Mouse (Mus musculus) limb, embryonic 12.5 days (tissue): ENCODE data around the gene Slc22a12. TPM values are rescaled to one million over a fixed set of nuclear protein-coding genes. Genes with fewer than 3 reads are reported as not detected.

Experiments used
- ATAC-seq: fragments of 200-750 bp; cut with Nextera tagmentation; 2 replicates; pipeline ENCODE4 v1.8.0; 2017; ENCODE audit warnings: low read depth, moderate TSS enrichment; ENCODE audit not compliant: insufficient number of reproducible peaks, insufficient read depth, low FRiP score, low TSS enrichment
- H3K27ac ChIP-seq: fragments of 300-500 bp; sonication (generic); 2 replicates; pipeline ENCODE4 v1.5.1; 2016; ENCODE audit warnings: mild to moderate bottlenecking, moderate library complexity
- H3K27me3 ChIP-seq: fragments of 300-500 bp; sonication (generic); 2 replicates; pipeline ENCODE4 v1.6.1; 2016; ENCODE audit warnings: mild to moderate bottlenecking, moderate library complexity
- H3K36me3 ChIP-seq: fragments of 300-500 bp; sonication (generic); 2 replicates; pipeline ENCODE4 v1.6.1; 2016; ENCODE audit warnings: mild to moderate bottlenecking, moderate library complexity
- H3K4me1 ChIP-seq: fragments of 300-500 bp; sonication (generic); replicated peaks from 2 replicates; pipeline ENCODE4 v1.6.1; 2016
- H3K4me2 ChIP-seq: fragments of 300-500 bp; sonication (generic); 2 replicates; pipeline ENCODE4 v1.6.1; 2016; ENCODE audit warnings: mild to moderate bottlenecking, moderate library complexity
- H3K4me3 ChIP-seq: fragments of 300-500 bp; sonication (generic); replicated peaks from 2 replicates; pipeline ENCODE4 v1.5.1; 2016; ENCODE audit warnings: mild to moderate bottlenecking
- H3K9ac ChIP-seq: fragments of 300-500 bp; sonication (generic); replicated peaks from 2 replicates; pipeline ENCODE4 v1.6.1; 2016; ENCODE audit warnings: mild to moderate bottlenecking, moderate library complexity
- H3K9me3 ChIP-seq: fragments of 300-500 bp; sonication (generic); 2 replicates; pipeline ENCODE4 v1.6.1; 2016; ENCODE audit warnings: mild to moderate bottlenecking, moderate library complexity
- WGBS: fragments of 180-500 bp; shearing (Covaris S2); methylation state at CpG from one replicate; pipeline ENCODE4 v1.1.7; 2016; 5-methylcytosine and 5-hydroxymethylcytosine counted together
- polyA plus RNA-seq: library from polyadenylated mRNA; unstranded; fragments of >200 nt; fragmentation: Nextera tagmentation; extraction: Ambion mirVana; gene quantifications from 2 replicates; pipeline ENCODE4 v1.2.1, GENCODE M21; 2016

The Slc22a12 gene
- polyA plus RNA-seq, 1 experiment from 2014 or later, result not detected

DNA sequence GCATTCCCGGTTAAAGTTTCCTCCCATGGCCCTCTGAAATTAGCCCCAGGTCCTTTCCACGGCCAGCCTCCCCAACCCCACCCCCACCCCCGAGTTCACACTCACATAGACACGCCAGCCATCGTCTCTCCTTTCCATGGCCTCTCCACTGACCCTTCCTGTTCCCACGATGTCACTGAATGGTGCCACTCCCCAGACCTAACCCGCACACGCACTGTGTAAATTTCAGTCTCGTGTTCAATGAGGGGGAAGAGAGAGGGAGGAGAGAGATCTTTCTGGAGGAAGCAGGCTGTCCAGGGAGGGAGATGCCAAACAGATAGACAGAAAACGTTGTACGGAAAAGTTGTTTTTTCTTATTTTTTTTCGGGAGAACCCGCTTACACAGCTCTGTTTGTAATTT, 12.5 kb downstream of the Slc22a12 start:
- H3K4me2 ChIP-seq, result no peak overlapping the region
- no peak overlapping the region for H3K27ac ChIP-seq
- no peak overlapping the region for H3K4me3 ChIP-seq
- H3K4me1 ChIP-seq, result peaks cover 22% of the 10 kb centered on the region
- WGBS, result 28% methylated on average over 13 of the region's 13 CpGs
- peaks cover 61% of the 10 kb centered on the region for H3K27me3 ChIP-seq
- H3K9ac ChIP-seq, result no peak overlapping the region
- no peaks in the 10 kb centered on the region for H3K9me3 ChIP-seq
- ATAC-seq, result no peak
- no peaks in the 10 kb centered on the region for H3K36me3 ChIP-seq

DNA sequence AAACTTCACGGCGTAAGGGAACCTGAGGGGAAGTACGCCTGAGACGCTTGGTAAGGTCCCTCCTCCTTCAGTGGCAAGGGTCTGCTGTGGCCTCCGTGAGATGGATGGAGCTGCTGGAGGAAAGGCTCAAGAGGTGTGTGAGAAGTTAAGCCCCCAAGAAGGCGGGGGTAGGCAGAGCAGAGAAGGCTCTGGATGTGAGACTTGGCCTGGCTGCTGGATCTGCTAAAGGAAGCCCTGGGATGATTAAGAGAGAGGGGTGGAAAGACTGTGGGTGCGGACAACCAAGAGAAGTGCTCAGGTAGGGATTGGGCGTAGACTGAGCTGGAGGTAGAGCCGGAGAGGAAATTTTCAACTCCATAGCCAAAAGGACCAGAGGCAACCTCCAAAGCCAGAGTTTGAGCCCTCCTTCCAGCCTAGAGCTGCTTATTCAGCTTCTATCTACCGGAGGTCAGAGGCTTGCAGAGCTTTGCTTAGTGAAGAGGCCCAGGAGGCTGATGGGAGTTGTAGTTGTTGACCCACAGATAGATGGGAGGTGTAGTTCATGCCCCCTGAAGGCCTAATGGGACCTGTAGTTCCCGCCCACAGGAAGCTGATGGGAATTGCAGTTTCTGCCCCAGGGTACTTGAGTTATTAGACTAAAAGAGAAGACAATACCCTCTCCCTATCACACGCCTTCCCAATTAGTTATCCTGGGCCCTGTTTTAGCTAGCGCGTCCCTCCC, 13.4 kb downstream of the Slc22a12 start:
- Histone ChIP-seq H3K4me2 (peak overlapping the region; percentile 8; the same call in 1 of the 2 replicates), H3K4me3 (no peak overlapping the region)

DNA sequence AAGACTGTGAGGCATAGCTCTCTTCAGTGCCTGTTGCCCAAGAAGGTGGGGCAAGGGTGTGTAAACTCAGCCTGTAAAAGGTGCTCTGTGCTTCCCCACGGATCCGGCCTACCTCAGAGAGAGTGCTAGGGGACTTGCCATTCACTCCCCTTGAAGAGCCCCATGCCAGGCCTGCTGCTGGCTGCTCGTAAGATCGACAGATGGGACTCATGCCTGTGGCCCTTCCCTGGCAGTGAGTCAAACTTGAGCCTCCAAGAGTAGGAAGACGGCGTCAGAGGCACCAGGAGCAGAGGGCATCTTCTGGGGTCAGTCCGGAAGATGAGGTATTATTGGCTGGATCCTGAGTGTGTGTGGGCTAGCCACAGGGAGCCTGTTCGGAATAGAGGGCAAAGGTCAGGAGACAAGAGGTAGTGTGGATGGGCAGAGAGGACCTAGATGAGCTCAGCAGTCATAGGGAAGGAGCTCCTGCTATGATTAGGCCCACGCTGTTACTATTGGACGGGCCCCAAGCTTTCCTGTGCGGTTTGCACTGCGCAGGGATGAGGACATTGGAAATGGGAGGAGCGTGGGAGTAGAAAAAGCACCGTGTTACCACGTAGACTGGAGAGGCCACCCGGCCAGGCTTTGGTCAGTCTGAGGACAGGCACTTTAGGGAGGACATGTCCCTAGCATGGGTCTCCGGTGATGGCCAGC, 14.8 kb downstream of the Slc22a12 start:
- Histone ChIP-seq H3K4me2 (no peak overlapping the region), H3K4me1 (peaks cover 22% of the 10 kb centered on the region), H3K9me3 (no peaks in the 10 kb centered on the region), H3K4me3 (no peak overlapping the region), H3K36me3 (no peaks in the 10 kb centered on the region), H3K27ac (no peak overlapping the region), H3K27me3 (peaks cover 37% of the 10 kb centered on the region), H3K9ac (no peak overlapping the region)
- ATAC-seq, result no peak
- WGBS, result 86% methylated on average over 17 of the region's 17 CpGs

More for the DNA sequence above, 13.4 kb downstream of the Slc22a12 start:
- no peak; the same call in 1 of the 2 replicates for ATAC-seq
- Histone ChIP-seq H3K27me3 (peaks cover 51% of the 10 kb centered on the region), H3K9me3 (no peaks in the 10 kb centered on the region), H3K27ac (no peak overlapping the region), H3K36me3 (no peaks in the 10 kb centered on the region), H3K4me1 (peaks cover 22% of the 10 kb centered on the region), H3K9ac (no peak overlapping the region)
- 54% methylated on average over 14 of the region's 14 CpGs for WGBS

DNA sequence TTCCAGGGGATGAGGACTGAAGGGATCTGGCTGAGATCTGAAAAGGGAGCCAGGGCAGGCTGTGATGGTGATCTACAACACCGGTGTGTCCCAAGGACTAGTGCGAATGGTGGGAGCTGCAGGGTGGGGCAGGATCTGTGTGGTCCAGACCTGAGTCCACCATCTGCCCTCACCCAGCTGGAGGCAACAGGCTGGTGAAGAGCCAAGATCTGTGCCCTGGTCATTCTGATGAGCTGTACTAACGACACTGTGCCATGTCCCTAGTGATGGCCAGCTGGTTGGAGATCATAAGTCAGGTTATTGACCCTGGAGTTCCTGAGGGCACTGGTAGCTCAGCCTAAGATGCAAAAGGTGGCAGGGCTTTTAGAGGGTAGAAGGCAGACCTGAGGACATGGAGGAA, 15.4 kb downstream of the Slc22a12 start:
- no peak overlapping the region for H3K4me2 ChIP-seq
- peaks cover 18% of the 10 kb centered on the region for H3K4me1 ChIP-seq
- H3K36me3 ChIP-seq, result no peaks in the 10 kb centered on the region
- no peak overlapping the region for H3K27ac ChIP-seq
- 88% methylated on average over 3 of the region's 3 CpGs for WGBS
- H3K9ac ChIP-seq, result no peak overlapping the region
- H3K4me3 ChIP-seq, result no peak overlapping the region
- H3K27me3 ChIP-seq, result peaks cover 32% of the 10 kb centered on the region
- H3K9me3 ChIP-seq, result no peaks in the 10 kb centered on the region
- ATAC-seq, result no peak

DNA sequence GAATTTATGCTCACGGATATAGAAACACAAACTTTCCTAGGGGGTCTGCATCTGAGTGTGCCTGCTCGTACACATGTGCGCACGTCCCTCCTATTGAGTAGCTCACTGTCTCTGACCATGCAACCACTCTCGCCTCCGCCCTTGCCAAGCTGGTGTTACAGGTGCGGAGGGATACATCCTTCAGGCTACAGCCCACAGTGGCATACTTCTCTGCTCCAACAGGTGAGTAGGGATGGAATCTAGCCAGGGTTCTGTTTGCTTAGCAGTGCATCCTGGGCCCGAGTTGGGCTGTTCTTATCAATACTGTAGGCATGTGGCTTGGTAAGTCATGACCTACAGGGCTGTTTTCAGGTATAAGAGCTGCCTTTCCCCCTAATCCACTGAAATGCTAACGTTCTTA, 16.8 kb downstream of the Slc22a12 start:
- WGBS, result 91% methylated on average over 9 of the region's 9 CpGs
- H3K4me3 ChIP-seq, result no peak overlapping the region
- H3K27ac ChIP-seq, result no peak overlapping the region
- H3K4me2 ChIP-seq, result no peak overlapping the region
- H3K36me3 ChIP-seq, result no peaks in the 10 kb centered on the region
- H3K27me3 ChIP-seq, result peaks cover 17% of the 10 kb centered on the region
- no peaks in the 10 kb centered on the region for H3K9me3 ChIP-seq
- no peak for ATAC-seq
- peaks cover 4% of the 10 kb centered on the region; the same call in 1 of the 2 replicates for H3K4me1 ChIP-seq
- H3K9ac ChIP-seq, result no peak overlapping the region

DNA sequence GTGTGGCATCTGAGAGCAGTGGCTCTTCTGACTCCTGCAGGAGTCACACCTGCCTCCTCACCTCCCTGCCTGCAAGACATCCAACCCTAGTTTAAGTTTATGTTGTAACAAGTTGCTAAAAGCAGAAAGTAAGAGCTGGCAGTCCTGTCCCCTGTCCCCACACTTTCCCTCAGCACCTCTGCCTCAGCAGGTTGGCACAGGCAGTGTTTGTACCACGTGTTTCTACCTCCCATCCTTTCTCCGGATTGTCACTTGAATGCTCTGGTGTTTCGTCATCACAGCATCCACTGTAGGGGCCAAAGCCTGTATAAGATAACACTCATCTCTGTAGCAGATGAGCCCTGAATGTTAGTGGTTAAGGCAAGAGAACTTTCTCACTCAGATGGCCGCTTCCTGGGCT, 17.8 kb downstream of the Slc22a12 start:
- H3K27me3 ChIP-seq, result peaks cover 11% of the 10 kb centered on the region
- H3K4me3 ChIP-seq, result no peak overlapping the region
- WGBS, result 75% methylated on average over 4 of the region's 4 CpGs

DNA sequence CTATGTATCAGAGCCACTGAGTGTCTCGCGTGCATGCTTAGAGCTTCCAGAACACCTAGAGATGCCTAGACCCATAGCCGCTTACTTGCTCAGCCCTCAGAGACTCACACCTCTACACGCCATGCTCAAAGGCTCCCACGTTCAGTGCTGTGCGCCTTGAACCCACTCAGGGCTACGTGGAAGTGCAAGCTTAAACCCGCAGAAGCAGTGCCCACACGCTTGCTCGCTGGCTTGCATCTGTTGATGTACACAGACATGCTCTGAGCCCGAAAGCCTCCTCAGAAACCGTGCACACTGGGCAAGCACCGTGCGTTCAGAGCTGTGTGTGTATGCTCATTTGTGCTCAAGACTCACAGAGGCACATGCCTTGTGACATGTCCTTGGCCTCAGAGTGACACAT, 20.5 kb downstream of the Slc22a12 start:
- H3K4me1 ChIP-seq, result 0 out of 2 replicates have a peak, but pooled peaks cover 3% of the 10 kb centered on the region
- no peak overlapping the region for H3K4me2 ChIP-seq
- no peak overlapping the region for H3K4me3 ChIP-seq
- ATAC-seq, result no peak
- no peak overlapping the region for H3K9ac ChIP-seq
- H3K27me3 ChIP-seq, result 0 out of 2 replicates have a peak, but pooled peaks cover 3% of the 10 kb centered on the region
- WGBS, result 89% methylated on average over 14 of the region's 14 CpGs
- no peaks in the 10 kb centered on the region for H3K9me3 ChIP-seq
- no peaks in the 10 kb centered on the region for H3K36me3 ChIP-seq
- no peak overlapping the region for H3K27ac ChIP-seq

More for the DNA sequence above, 17.8 kb downstream of the Slc22a12 start:
- no peaks in the 10 kb centered on the region for H3K36me3 ChIP-seq
- H3K4me2 ChIP-seq, result no peak overlapping the region
- no peak overlapping the region for H3K9ac ChIP-seq
- no peaks in the 10 kb centered on the region for H3K9me3 ChIP-seq
- ATAC-seq, result no peak
- H3K4me1 ChIP-seq, result no peaks in the 10 kb centered on the region
- no peak overlapping the region for H3K27ac ChIP-seq

DNA sequence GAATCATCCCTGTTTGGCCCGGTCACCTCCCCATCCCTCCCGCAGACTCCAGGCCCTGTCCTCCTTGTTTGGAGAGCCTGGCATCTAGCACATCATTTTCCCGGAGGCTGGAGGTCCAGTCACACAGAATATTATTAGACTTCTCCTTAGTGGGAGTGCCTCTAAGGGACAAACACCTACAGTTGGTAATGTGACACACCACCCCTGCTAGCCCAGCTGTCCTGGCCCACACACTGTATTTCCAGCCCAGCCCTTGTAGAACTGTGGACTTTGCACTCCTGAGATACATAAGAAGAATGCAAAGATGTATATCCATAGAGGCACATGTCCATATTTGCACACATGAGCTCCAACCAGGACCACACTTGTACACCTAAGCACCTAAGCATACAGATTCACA, 21.2 kb downstream of the Slc22a12 start:
- ATAC-seq, result no peak
- no peak overlapping the region for H3K27ac ChIP-seq
- H3K4me2 ChIP-seq, result no peak overlapping the region
- no peaks in the 10 kb centered on the region for H3K9me3 ChIP-seq
- H3K9ac ChIP-seq, result no peak overlapping the region
- H3K36me3 ChIP-seq, result no peaks in the 10 kb centered on the region
- no peak overlapping the region for H3K4me3 ChIP-seq
- H3K4me1 ChIP-seq, result 0 out of 2 replicates have a peak, but pooled peaks cover 3% of the 10 kb centered on the region
- H3K27me3 ChIP-seq, result 0 out of 2 replicates have a peak, but pooled peaks cover 3% of the 10 kb centered on the region
- whole genome bisulfite sequencing, result 86% methylated on average over 3 of the region's 3 CpGs

DNA sequence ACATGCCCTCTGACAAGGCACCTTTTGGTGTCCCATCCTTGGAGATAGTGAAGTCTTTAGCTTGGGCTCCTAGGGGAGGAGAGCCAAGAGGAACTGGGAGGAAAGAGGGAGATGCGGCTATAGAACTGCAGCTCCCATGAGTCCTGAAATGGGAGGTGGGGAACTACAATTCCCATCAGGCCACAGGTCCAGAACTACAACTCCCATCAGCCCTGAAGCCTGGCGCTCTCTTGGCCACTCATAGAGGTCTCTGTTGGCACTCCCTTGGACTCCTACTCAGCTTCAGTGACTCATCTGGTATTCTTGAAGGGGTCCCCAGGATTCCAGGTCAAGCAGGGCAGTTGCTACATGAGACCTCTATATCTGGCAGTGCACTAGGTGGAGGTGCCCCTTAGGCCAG, 23.3 kb downstream of the Slc22a12 start:
- no peak overlapping the region for H3K9ac ChIP-seq
- H3K27ac ChIP-seq, result no peak overlapping the region
- 0 out of 2 replicates have a peak, but pooled peaks cover 3% of the 10 kb centered on the region for H3K4me1 ChIP-seq
- H3K9me3 ChIP-seq, result no peaks in the 10 kb centered on the region
- 58% methylated on average over 2 of the region's 2 CpGs for WGBS
- peaks cover 9% of the 10 kb centered on the region for H3K27me3 ChIP-seq
- no peak overlapping the region for H3K4me3 ChIP-seq
- no peak for ATAC-seq
- H3K4me2 ChIP-seq, result no peak overlapping the region
- H3K36me3 ChIP-seq, result no peaks in the 10 kb centered on the region

DNA sequence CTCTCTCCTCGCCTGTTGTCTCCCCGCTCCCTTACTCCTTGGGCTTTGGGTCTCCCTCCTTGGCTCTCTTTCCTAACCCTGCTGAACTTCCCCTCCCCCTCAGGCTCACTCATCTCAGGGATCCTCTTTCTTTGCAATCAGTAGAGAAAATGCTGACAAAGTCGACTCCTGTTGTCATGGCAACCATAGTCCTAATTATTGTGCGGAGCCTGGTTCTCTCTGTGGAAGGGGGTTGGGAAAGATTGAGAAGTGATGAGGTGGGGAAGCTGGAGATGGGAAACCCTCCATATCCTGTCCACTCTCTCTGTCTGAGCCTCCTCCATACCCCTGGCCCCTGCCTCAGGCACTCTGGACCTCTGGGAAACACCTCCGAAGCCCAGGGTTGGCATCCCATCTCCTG, 24.2 kb downstream of the Slc22a12 start:
- no peak overlapping the region for H3K9ac ChIP-seq
- no peak overlapping the region for H3K4me2 ChIP-seq
- H3K27ac ChIP-seq, result no peak overlapping the region
- peaks cover 6% of the 10 kb centered on the region; the same call in 1 of the 2 replicates for H3K4me1 ChIP-seq
- H3K36me3 ChIP-seq, result no peaks in the 10 kb centered on the region
- no peak overlapping the region for H3K4me3 ChIP-seq
- WGBS, result 56% methylated on average over 5 of the region's 5 CpGs
- H3K27me3 ChIP-seq, result peaks cover 18% of the 10 kb centered on the region
- no peak for ATAC-seq
- no peaks in the 10 kb centered on the region for H3K9me3 ChIP-seq

DNA sequence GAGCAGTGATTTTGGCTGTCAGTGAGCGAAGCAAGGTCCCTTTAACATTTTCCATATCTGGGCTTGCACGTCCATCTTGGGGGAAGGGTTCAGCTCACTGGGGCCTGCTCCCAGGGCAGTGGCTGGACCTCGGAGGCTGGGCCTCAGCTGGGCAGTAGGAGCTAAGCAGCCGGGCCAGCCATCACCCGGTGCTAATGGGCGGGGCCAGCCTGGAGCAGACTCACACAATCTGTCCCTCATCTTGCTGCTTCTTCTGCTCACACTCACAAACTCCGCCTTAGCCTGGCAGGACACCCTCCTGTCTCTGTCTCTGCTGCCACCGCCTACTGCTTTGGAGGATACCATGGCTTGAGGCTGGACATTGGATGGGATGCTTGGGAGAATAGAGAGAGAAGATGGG, 26.7 kb downstream of the Slc22a12 start:
- H3K4me1 ChIP-seq, result peaks cover 12% of the 10 kb centered on the region; the same call in 1 of the 2 replicates
- H3K27me3 ChIP-seq, result peaks cover 43% of the 10 kb centered on the region
- 58% methylated on average over 8 of the region's 8 CpGs for WGBS
- no peak overlapping the region for H3K9ac ChIP-seq
- ATAC-seq, result no peak
- no peak overlapping the region for H3K4me2 ChIP-seq
- H3K9me3 ChIP-seq, result no peaks in the 10 kb centered on the region
- H3K27ac ChIP-seq, result no peak overlapping the region
- H3K4me3 ChIP-seq, result no peak overlapping the region
- H3K36me3 ChIP-seq, result no peaks in the 10 kb centered on the region
